Mouse (Mus musculus) gastrocnemius, postnatal 14 days (tissue): ENCODE measurements around the gene Faah. TPM values are rescaled to one million over a fixed set of nuclear protein-coding genes. Genes with fewer than 3 reads are reported as not detected.

Experiments used
- DNase-seq: peaks from one replicate; pipeline ENCODE4 v3.0.0; 2021; ENCODE audit warnings: mixed read lengths
- intact Hi-C: fragments of 180-260 bp; cut with DNase I; formaldehyde crosslinking; loops from one replicate; pipeline ENCODE4 v1.15.1; 2025; ENCODE audit warnings: low total_unique reads
- total RNA-seq, 2 experiments: library from RNA; stranded (reverse); gene quantifications; 2 replicates each; pipeline ENCODE4 v1.2.3; 2021

Gene Faah
- total RNA-seq, 2 experiments from 2014 or later, result 0.39 TPM; not detected in 1

DNA sequence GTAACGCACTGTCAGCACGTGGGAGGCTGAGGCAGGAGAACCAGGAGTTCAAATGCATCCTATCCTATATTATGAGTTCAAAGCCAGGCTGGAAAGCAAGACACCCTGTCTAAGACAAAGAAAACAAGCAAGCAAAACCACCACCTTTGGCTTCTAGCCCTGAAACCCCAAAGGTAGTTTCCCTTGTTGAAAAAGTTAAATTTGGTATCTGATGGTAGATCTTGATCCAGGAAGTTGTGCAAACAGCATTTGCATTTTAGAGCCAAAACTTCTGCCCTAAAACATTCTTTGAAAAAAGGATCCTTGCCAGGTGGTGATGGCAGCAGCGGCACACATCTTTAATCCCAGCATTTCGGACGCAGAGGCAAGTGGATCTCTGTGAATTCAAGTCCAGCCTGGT, 2.2 kb downstream of the Faah start:
- intact Hi-C loops, result no loop called here
- DNase-seq, result no peak

DNA sequence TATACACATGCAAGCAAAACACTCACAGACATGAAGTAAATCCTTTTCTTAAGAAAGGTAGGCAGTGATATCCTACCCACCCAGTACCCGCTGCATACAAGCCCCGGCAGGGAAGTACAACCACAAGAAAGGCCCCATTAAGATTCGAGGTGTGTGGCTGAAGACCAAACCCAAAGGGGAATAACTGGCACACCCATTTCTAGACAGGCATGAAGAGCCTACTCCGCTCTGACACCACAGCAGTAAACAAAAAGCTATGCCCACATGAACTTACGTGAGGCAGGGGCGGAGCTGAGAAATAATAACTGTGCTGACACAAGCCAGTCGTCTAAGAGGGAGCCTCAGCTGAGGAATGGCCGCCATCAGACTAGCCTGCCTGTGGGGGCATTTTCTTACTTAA, 7.5 kb downstream of the Faah start:
- DNase-seq, result no peak
- intact Hi-C loops, result no loop called here

GRCm38 (mm10) chr4:116001206-116001605, 16.5 kb downstream of the Faah start:
- no peak for DNase-seq
- intact Hi-C loops, result no loop called here

GRCm38 (mm10) chr4:116000671-116001070, 17.1 kb downstream of the Faah start:
- DNase-seq, result no peak
- intact Hi-C loops, result no loop called here

GRCm38 (mm10) chr4:115996729-115997128, 21.0 kb downstream of the Faah start:
- no peak for DNase-seq
- intact Hi-C loops, result no loop called here

- intact Hi-C loops, result no loop called here
- no peak for DNase-seq
Observed at GRCm38 (mm10) chr4:115995376-115995730, 22.4 kb downstream of the Faah start.

GRCm38 (mm10) chr4:115994662-115995375, 22.9 kb downstream of the Faah start:
- no peak for DNase-seq
- intact Hi-C loops, result no loop called here

DNA sequence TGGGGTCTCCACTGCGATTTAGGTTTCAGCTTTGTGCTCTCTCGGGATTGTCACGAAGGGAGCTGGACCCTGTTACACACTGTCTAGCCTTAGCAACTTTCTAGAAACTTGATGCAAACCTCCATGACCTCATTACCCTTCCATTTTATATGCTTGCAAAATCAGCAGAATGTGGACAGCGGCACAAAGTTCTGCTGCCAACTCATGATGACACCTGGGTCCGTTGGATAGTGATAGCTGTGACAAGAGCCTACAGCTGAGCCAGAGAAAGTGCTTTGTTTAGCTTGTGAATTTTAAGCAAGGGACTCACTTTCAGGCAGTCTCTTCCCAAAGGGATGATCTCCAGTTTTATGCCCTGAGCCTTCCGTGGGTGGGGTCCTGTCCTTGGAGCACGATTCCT, 28.3 kb downstream of the Faah start:
- intact Hi-C loops, result no loop called here
- DNase-seq, result no peak

- intact Hi-C loops, result no loop called here
- DNase-seq, result no peak
Observed at GRCm38 (mm10) chr4:115987858-115988530, 29.7 kb downstream of the Faah start.

- DNase-seq, result no peak
- intact Hi-C loops, result no loop called here
Observed at GRCm38 (mm10) chr4:115987436-115987835, 30.3 kb downstream of the Faah start.

- no peak for DNase-seq
- intact Hi-C loops, result no loop called here
Observed at GRCm38 (mm10) chr4:115984967-115985366, 32.8 kb downstream of the Faah start.

DNA sequence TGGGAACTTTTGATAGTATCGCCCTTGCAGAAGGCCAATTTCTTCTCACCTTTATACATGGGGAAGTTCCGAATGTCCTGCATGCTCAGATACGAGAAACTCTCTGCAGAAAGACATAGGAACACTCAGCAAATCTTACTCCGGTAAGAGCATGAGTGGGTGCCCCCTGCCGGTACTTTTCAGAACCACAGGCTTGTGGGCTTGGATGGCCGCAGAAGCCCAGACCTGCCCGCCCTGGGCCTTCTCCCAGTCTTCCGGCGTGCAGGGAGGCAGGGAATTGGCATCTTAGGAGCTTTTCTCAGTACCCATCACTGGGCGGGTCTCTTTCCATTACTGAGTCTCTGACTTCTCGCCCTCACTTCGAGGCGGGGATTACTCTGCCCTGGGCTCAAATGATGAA, 33.6 kb downstream of the Faah start:
- intact Hi-C loops, result no loop called here
- DNase-seq, result peak; percentile 77

DNA sequence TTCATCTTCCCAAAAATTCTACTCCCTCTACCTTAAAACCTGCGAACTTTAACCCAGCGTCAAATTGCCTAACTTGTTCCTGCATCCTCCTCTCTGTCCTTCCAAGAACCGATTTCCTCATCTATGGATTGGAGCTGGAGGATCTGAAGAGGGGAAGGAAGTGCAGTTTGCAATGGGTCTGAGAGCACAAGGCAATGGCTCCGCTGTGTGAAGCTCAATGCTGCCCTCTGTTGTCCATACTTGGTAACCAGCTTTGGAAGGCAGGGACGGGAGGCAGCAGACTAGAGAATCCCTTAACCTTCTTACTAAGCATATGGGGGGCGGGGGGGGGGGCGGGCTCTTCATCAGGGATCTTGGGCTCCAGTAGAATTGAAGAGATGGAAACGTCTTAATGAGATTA, 37.0 kb downstream of the Faah start:
- intact Hi-C loops, result no loop called here
- peak; percentile 44 for DNase-seq

DNA sequence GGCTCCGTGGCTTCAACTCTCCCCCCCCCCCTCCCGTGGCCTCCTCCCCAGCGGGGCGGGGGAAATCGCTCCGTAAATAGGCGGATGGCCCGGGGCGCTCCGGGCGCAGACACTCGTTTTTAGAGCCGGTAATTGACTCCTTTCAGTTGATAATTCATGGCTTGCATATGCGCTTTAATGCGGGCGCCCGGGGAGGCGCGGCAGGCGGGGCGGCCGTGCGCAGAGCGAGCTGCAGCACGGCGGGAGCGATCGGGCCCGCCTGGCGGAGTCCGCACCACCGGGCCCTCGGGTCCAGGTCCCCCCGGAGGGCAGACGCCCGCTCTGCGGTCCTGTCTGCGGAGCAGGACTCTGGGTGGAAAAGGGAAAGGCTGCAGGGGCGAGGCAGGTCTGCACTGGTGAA, 38.3 kb downstream of the Faah start:
- DNase-seq, result no peak
- intact Hi-C loops, result no loop called here

- DNase-seq, result no peak
Observed at GRCm38 (mm10) chr4:115978911-115979310, 38.8 kb downstream of the Faah start.

GRCm38 (mm10) chr4:115972543-115972942, 45.2 kb downstream of the Faah start:
- intact Hi-C loops, result no loop called here

More at GRCm38 (mm10) chr4:115978911-115979310, 38.8 kb downstream of the Faah start:
- intact Hi-C loops, result no loop called here

GRCm38 (mm10) chr4:115964446-115964845, 53.3 kb downstream of the Faah start:
- DNase-seq, result no peak

More at GRCm38 (mm10) chr4:115972543-115972942, 45.2 kb downstream of the Faah start:
- no peak for DNase-seq

DNA sequence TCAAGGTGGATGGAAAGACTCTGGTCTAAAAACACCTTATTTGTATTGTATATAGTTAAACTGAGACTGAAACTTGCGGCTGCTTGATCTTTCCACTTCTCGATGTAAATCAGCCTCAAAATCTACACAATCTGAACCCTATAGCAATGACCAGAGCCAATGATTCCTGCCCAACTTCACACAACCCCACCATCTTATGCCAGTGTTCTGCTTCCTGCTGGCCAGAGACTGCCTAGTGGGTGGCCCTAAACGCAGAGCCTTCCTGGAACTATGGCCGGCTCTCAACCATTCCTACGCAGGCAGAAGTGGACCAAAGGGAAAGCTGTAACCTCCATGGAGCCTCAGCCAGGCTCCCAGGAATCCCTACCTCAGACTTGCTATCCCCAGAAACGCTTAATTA, 54.0 kb downstream of the Faah start:
- no peak for DNase-seq
- intact Hi-C loops, result no loop called here

More at GRCm38 (mm10) chr4:115964446-115964845, 53.3 kb downstream of the Faah start:
- intact Hi-C loops, result no loop called here

DNA sequence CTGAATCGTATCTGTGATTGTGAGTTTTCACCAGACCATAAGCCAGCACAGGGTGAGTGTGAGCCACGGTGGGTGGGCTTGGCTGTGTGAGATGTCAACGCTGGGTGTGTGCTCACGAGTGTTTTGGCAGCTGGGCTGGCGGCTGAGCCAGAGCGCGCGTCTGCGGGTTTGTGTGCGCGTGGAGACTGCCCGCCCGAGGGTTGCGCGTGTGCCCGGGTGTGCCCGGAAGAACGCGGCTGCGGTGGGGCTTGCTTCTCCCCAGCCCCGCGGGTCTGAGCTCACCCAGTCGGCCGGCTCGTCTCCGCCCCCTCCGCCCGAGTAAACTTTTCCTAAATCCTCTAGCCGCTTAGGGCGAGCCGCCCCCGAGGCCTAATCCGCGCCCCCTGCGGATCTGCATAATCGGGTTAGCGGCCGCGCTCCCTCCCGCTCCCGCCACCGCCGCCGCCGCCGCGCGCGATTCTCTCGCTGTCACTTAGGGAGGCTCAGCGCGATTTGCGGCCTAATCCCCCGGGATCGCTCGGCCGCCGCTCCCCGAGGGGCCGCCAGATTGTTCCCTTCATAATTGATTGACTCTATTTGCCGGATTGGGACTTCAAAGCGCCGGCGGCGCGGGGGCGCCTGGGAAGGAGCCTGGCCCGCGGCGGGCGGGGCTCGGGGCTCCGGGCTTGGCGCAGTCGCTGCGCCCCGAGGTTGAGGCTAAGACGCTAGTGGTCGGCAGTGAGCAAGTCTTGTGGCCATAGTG, 54.9 kb downstream of the Faah start:
- DNase-seq, result peak; percentile 29
- intact Hi-C loops, result no loop called here

GRCm38 (mm10) chr4:115961991-115962390, 55.7 kb downstream of the Faah start:
- intact Hi-C loops, result no loop called here
- no peak for DNase-seq

GRCm38 (mm10) chr4:115959546-115959945, 58.2 kb downstream of the Faah start:
- intact Hi-C loops, result no loop called here
- DNase-seq, result no peak
